8 mouse cellular contexts compared by ENCODE assay signal in the genomic region with DNA sequence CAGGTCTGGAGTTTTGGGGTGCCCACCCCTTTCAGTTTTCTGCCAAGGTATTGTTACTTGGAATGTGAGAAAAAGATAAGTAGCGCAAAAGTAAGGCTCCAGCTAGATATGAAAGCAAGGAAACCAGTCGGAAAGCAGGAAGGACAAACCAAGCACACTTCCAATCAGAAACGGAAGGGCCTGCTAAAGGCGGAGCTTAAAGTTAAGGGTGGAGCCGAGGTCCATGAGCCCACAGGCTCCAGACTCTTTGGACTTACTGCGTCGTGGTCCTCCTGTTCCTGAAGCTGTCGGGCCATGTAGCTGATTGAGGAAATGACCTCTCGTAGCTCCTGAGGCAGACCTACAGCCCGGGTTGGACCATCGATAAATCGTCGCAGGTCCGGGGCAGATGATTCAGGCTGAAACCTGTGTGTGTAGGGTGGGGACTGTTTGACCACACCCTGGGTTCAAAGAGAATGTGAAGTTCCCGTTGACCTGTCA. TPM values are rescaled to one million over a fixed set of nuclear protein-coding genes. Genes with fewer than 3 reads are reported as not detected.
DNase-seq lines count a peak whose midpoint lies in the region; ATAC-seq lines count a peak whose summit lies in the region.

No protein-coding gene starts in this region.

- H3K4me1 ChIP-seq in neural tube, embryonic 12.5 days: no peaks in the 10 kb centered on the region
- peaks cover 12% of the 10 kb centered on the region; the same call in 1 of the 2 replicates for H3K4me1 ChIP-seq in heart, embryonic 10.5 days
- H3K4me1 ChIP-seq in forebrain, embryonic 15.5 days: no peaks in the 10 kb centered on the region

- 0 out of 2 replicates have a peak overlapping the region, but pooled peaks have one; percentile 12 for H3K4me2 ChIP-seq in neural tube, embryonic 12.5 days (replicated peaks)
- no peak overlapping the region for H3K4me2 ChIP-seq in forebrain, embryonic 15.5 days (replicated peaks)

- no peak for DNase-seq in neural tube, embryonic 10.5 days (ENCODE audit: extremely low spot score, low spot score)
- no peak for DNase-seq in heart, embryonic 10.5 days (ENCODE audit: low spot score)
- peak; percentile 45 to 53 for DNase-seq in kidney, postnatal 4 days
- DNase-seq in layer of hippocampus, postnatal 36 days: no peak
- no peak for DNase-seq in layer of hippocampus, postnatal 14 days (ENCODE audit: low spot score in 2 of 2)

- ATAC-seq in neural tube, embryonic 12.5 days (ENCODE audit: low FRiP score, low read depth): no peak
- ATAC-seq in megakaryocyte-erythroid progenitor cell, adult 5-6 weeks (replicated peaks; ENCODE audit: low FRiP score, low TSS enrichment, poor library complexity, severe bottlenecking): peak; percentile 94
- ATAC-seq in forebrain, embryonic 15.5 days (replicated peaks): no peak

- no peak overlapping the region for H3K27ac ChIP-seq in neural tube, embryonic 12.5 days
- peak overlapping the region; percentile 50; the same call in 1 of the 2 replicates for H3K27ac ChIP-seq in heart, embryonic 10.5 days
- H3K27ac ChIP-seq in forebrain, embryonic 15.5 days (replicated peaks): no peak overlapping the region

- 46% methylated on average over 15 of the region's 15 CpGs for WGBS in neural tube, embryonic 12.5 days
- WGBS in heart, embryonic 10.5 days: 29% methylated on average over 15 of the region's 15 CpGs
- 44% methylated on average over 15 of the region's 15 CpGs for WGBS in forebrain, embryonic 15.5 days

- H3K9me3 ChIP-seq in neural tube, embryonic 12.5 days: no peaks in the 10 kb centered on the region
- no peaks in the 10 kb centered on the region for H3K9me3 ChIP-seq in heart, embryonic 10.5 days
- H3K9me3 ChIP-seq in forebrain, embryonic 15.5 days: no peaks in the 10 kb centered on the region

- H3K27me3 ChIP-seq in neural tube, embryonic 12.5 days (replicated peaks): no peaks in the 10 kb centered on the region
- peaks cover 6% of the 10 kb centered on the region; the same call in 1 of the 2 replicates for H3K27me3 ChIP-seq in heart, embryonic 10.5 days (ENCODE audit: insufficient read depth, poor library complexity, severe bottlenecking)
- no peaks in the 10 kb centered on the region for H3K27me3 ChIP-seq in forebrain, embryonic 15.5 days

- H3K36me3 ChIP-seq in neural tube, embryonic 12.5 days: no peaks in the 10 kb centered on the region
- no peaks in the 10 kb centered on the region for H3K36me3 ChIP-seq in heart, embryonic 10.5 days
- no peaks in the 10 kb centered on the region for H3K36me3 ChIP-seq in forebrain, embryonic 15.5 days

- no peak overlapping the region for H3K4me3 ChIP-seq in neural tube, embryonic 12.5 days
- H3K4me3 ChIP-seq in heart, embryonic 10.5 days: peak overlapping the region; percentile 40
- no peak overlapping the region for H3K4me3 ChIP-seq in forebrain, embryonic 15.5 days

- no peak overlapping the region for H3K9ac ChIP-seq in neural tube, embryonic 12.5 days
- H3K9ac ChIP-seq in forebrain, embryonic 15.5 days (replicated peaks): no peak overlapping the region

RNA-seq across cellular contexts. Expression of a gene that starts 10.9 kb away (rescaled TPM):
- polyA plus RNA-seq in neural tube, embryonic 12.5 days (2016; fragmentation: Nextera tagmentation; extraction: Ambion mirVana): 5.3 and 5.8 TPM in 2 replicates
- 3.9 and 4.9 TPM in 2 replicates for polyA plus RNA-seq in heart, embryonic 10.5 days (2016; fragmentation: Nextera tagmentation; extraction: Ambion mirVana)
- 2.3 TPM in 1 of 2 replicates, not detected in the other for total RNA-seq in megakaryocyte-erythroid progenitor cell, adult 5-6 weeks (2014; fragmentation: Nextera tagmentation)
- total RNA-seq in megakaryocyte-erythroid progenitor cell, adult 5-6 weeks (2017): 0.28 and 1.9 TPM in 2 replicates
- total RNA-seq in layer of hippocampus, postnatal 36 days (2021): 1 to 10 TPM in 1 of 2 experiments, under 1 TPM in 1; 0.72 to 1.3 TPM
- 1.2 and 1.4 TPM in 2 replicates for polyA plus RNA-seq in forebrain, embryonic 15.5 days (2015; fragmentation: Nextera tagmentation; extraction: Ambion mirVana)
- 1 to 10 TPM; 1.0 to 1.1 TPM for total RNA-seq in layer of hippocampus, postnatal 14 days (2021)

RNA-seq across cellular contexts. Expression of a gene that starts 16.8 kb away (rescaled TPM):
- 4.1 and 5.6 TPM in 2 replicates for polyA plus RNA-seq in neural tube, embryonic 12.5 days (2016; fragmentation: Nextera tagmentation; extraction: Ambion mirVana)
- polyA plus RNA-seq in heart, embryonic 10.5 days (2016; fragmentation: Nextera tagmentation; extraction: Ambion mirVana): 0.97 and 1.1 TPM in 2 replicates
- total RNA-seq in megakaryocyte-erythroid progenitor cell, adult 5-6 weeks (2014; fragmentation: Nextera tagmentation): 0.57 and 0.63 TPM in 2 replicates
- 2.3 TPM in 1 of 2 replicates, not detected in the other for total RNA-seq in megakaryocyte-erythroid progenitor cell, adult 5-6 weeks (2017)
- 10 to 100 TPM; 29.2 to 31.6 TPM for total RNA-seq in layer of hippocampus, postnatal 36 days (2021)
- 6.2 and 6.7 TPM in 2 replicates for polyA plus RNA-seq in forebrain, embryonic 15.5 days (2015; fragmentation: Nextera tagmentation; extraction: Ambion mirVana)
- 10 to 100 TPM; 22.8 to 23.7 TPM for total RNA-seq in layer of hippocampus, postnatal 14 days (2021)

RNA-seq across cellular contexts. Expression of a gene that starts 19.1 kb away (rescaled TPM):
- polyA plus RNA-seq in neural tube, embryonic 12.5 days (2016; fragmentation: Nextera tagmentation; extraction: Ambion mirVana): 2.3 and 2.4 TPM in 2 replicates
- polyA plus RNA-seq in heart, embryonic 10.5 days (2016; fragmentation: Nextera tagmentation; extraction: Ambion mirVana): 1.7 and 2.4 TPM in 2 replicates
- total RNA-seq in megakaryocyte-erythroid progenitor cell, adult 5-6 weeks (2014; fragmentation: Nextera tagmentation): 2.8 and 4.0 TPM in 2 replicates
- total RNA-seq in megakaryocyte-erythroid progenitor cell, adult 5-6 weeks (2017): 1.1 and 2.1 TPM in 2 replicates
- 100 to 1,000 TPM; 116 to 126 TPM for total RNA-seq in layer of hippocampus, postnatal 36 days (2021)
- 2.8 and 3.2 TPM in 2 replicates for polyA plus RNA-seq in forebrain, embryonic 15.5 days (2015; fragmentation: Nextera tagmentation; extraction: Ambion mirVana)
- total RNA-seq in layer of hippocampus, postnatal 14 days (2021): 10 to 100 TPM; 82.0 to 83.5 TPM

RNA-seq across cellular contexts. Expression of a gene that starts 20.6 kb away (rescaled TPM):
- 1.1 and 1.7 TPM in 2 replicates for polyA plus RNA-seq in neural tube, embryonic 12.5 days (2016; fragmentation: Nextera tagmentation; extraction: Ambion mirVana)
- polyA plus RNA-seq in heart, embryonic 10.5 days (2016; fragmentation: Nextera tagmentation; extraction: Ambion mirVana): 1.5 and 1.8 TPM in 2 replicates
- not detected in 2 replicates for total RNA-seq in megakaryocyte-erythroid progenitor cell, adult 5-6 weeks (2014; fragmentation: Nextera tagmentation)
- total RNA-seq in megakaryocyte-erythroid progenitor cell, adult 5-6 weeks (2017): not detected in 2 replicates
- total RNA-seq in layer of hippocampus, postnatal 36 days (2021): under 1 TPM in 1 of 2 experiments, not detected in 1; 0.17 TPM
- polyA plus RNA-seq in forebrain, embryonic 15.5 days (2015; fragmentation: Nextera tagmentation; extraction: Ambion mirVana): 0.61 and 0.98 TPM in 2 replicates
- not detected for total RNA-seq in layer of hippocampus, postnatal 14 days (2021)

RNA-seq across cellular contexts. Expression of a gene that starts 23.1 kb away (rescaled TPM):
- not detected in 2 replicates for polyA plus RNA-seq in neural tube, embryonic 12.5 days (2016; fragmentation: Nextera tagmentation; extraction: Ambion mirVana)
- 0.16 TPM in 1 of 2 replicates, not detected in the other for polyA plus RNA-seq in heart, embryonic 10.5 days (2016; fragmentation: Nextera tagmentation; extraction: Ambion mirVana)
- total RNA-seq in megakaryocyte-erythroid progenitor cell, adult 5-6 weeks (2014; fragmentation: Nextera tagmentation): not detected in 2 replicates
- total RNA-seq in megakaryocyte-erythroid progenitor cell, adult 5-6 weeks (2017): not detected in 2 replicates
- total RNA-seq in layer of hippocampus, postnatal 36 days (2021): not detected
- polyA plus RNA-seq in forebrain, embryonic 15.5 days (2015; fragmentation: Nextera tagmentation; extraction: Ambion mirVana): 0.28 and 0.56 TPM in 2 replicates
- under 1 TPM in 1 of 2 experiments, not detected in 1; 0.21 TPM for total RNA-seq in layer of hippocampus, postnatal 14 days (2021)

Comparison
In these comparisons a context has a peak if more than half of its experiments do, and no peak if none do; other contexts are left out.
1. DNase-seq: peak in kidney, postnatal 4 days (2 of 2); none in neural tube, embryonic 10.5 days (single experiment), heart, embryonic 10.5 days (single experiment), layer of hippocampus, postnatal 36 days (0 of 2) and layer of hippocampus, postnatal 14 days (0 of 2).
2. RNA of a gene that starts 16.8 kb away (total RNA-seq): 29.2 to 31.6 TPM in layer of hippocampus, postnatal 36 days and 22.8 to 23.7 TPM in layer of hippocampus, postnatal 14 days; 0.57 to 2.3 TPM in megakaryocyte-erythroid progenitor cell, adult 5-6 weeks; every median in the first group is over 4 times any median in the second.
3. RNA of a gene that starts 19.1 kb away (total RNA-seq): 116 to 126 TPM in layer of hippocampus, postnatal 36 days and 82.0 to 83.5 TPM in layer of hippocampus, postnatal 14 days; 1.1 to 4.0 TPM in megakaryocyte-erythroid progenitor cell, adult 5-6 weeks; every median in the first group is over 10 times any median in the second.